Mouse (Mus musculus): ENCODE data around the gene C1ql4. TPM values are rescaled to one million over a fixed set of nuclear protein-coding genes. Genes with fewer than 3 reads are reported as not detected.
A peak's percentile ranks its signal among the peaks of the same experiment; 100 is the strongest.
"Not testable (repeated sequence)": the region's sequence is repeated elsewhere in the genome, so short reads cannot be mapped to it uniquely, and the experiment has no call there.

The C1ql4 gene
- total RNA-seq, 2 experiments from 2014 or later, result not detected

GRCm38 (mm10) chr15:99076011-99076410 lies 11.6 kb downstream of the C1ql4 start:
- not testable (repeated sequence) for DNase-seq (ENCODE audit: low spot score in 2 of 2)

- DNase-seq (ENCODE audit: low spot score in 2 of 2), result peak; percentile 94 to 97
Observed at GRCm38 (mm10) chr15:99074600-99075333, 12.8 kb downstream of the C1ql4 start.

GRCm38 (mm10) chr15:99074019-99074599 lies 13.5 kb downstream of the C1ql4 start, which contains the start of gene Troap:
Gene Troap (plus strand): TSS chr15:99074575.
- no peak for DNase-seq (ENCODE audit: low spot score in 2 of 2)

- DNase-seq (ENCODE audit: low spot score in 2 of 2), result no peak
Observed at GRCm38 (mm10) chr15:99071988-99072387, 15.6 kb downstream of the C1ql4 start.

- DNase-seq (ENCODE audit: low spot score in 2 of 2), result no peak
Observed at GRCm38 (mm10) chr15:99065557-99066165, 22.0 kb downstream of the C1ql4 start.

GRCm38 (mm10) chr15:99056332-99056731 lies 31.3 kb downstream of the C1ql4 start:
- no peak for DNase-seq (ENCODE audit: low spot score in 2 of 2)

- no peak for DNase-seq (ENCODE audit: low spot score in 2 of 2)
Observed at GRCm38 (mm10) chr15:99055511-99055961, 32.1 kb downstream of the C1ql4 start.

- no peak for DNase-seq (ENCODE audit: low spot score in 2 of 2)
Observed at GRCm38 (mm10) chr15:99055040-99055439, 32.6 kb downstream of the C1ql4 start, which contains the start of gene Prph. Gene Prph (plus strand): TSS chr15:99055174.

GRCm38 (mm10) chr15:99053373-99053772 lies 34.2 kb downstream of the C1ql4 start:
- DNase-seq (ENCODE audit: low spot score in 2 of 2), result no peak

- peak in 1 of 2 experiments; percentile 38 for DNase-seq (ENCODE audit: low spot score in 2 of 2)
Observed at GRCm38 (mm10) chr15:99049473-99050253, 38.0 kb downstream of the C1ql4 start.

GRCm38 (mm10) chr15:99045734-99046133 lies 41.9 kb downstream of the C1ql4 start:
- not testable (repeated sequence) for DNase-seq (ENCODE audit: low spot score in 2 of 2)

- no peak for DNase-seq (ENCODE audit: low spot score in 2 of 2)
Observed at GRCm38 (mm10) chr15:99044854-99045253, 42.8 kb downstream of the C1ql4 start.

GRCm38 (mm10) chr15:99042334-99042733 lies 45.3 kb downstream of the C1ql4 start:
- no peak for DNase-seq (ENCODE audit: low spot score in 2 of 2)

- no peak for DNase-seq (ENCODE audit: low spot score in 2 of 2)
Observed at GRCm38 (mm10) chr15:99040920-99041856, 46.4 kb downstream of the C1ql4 start.

- DNase-seq (ENCODE audit: low spot score in 2 of 2), result no peak
Observed at GRCm38 (mm10) chr15:99039996-99040919, 47.4 kb downstream of the C1ql4 start.

- DNase-seq (ENCODE audit: low spot score in 2 of 2), result no peak
Observed at GRCm38 (mm10) chr15:99039306-99039705, 48.3 kb downstream of the C1ql4 start.

GRCm38 (mm10) chr15:99038797-99039196 lies 48.8 kb downstream of the C1ql4 start:
- DNase-seq (ENCODE audit: low spot score in 2 of 2), result no peak

GRCm38 (mm10) chr15:99038025-99038424 lies 49.6 kb downstream of the C1ql4 start:
- DNase-seq (ENCODE audit: low spot score in 2 of 2), result no peak

Data from adrenal gland, adult 18-20 months (tissue).